Mouse (Mus musculus): ENCODE results near the gene Mecr.

- no peak for TF ChIP-seq CTCF (IDR thresholded peaks at IDR 0.05 in 2 of 3, conservative IDR thresholded peaks at IDR 0.05 in 1 of 3; ENCODE audit: control insufficient read depth in 1 of 3, insufficient read depth in 1 of 3, low read depth in 2 of 3, low read length in 3 of 3, poor library complexity in 1 of 3, severe bottlenecking in 1 of 3)
- TF ChIP-seq CHD2 (IDR thresholded peaks at IDR 0.05; ENCODE audit: low read length): no peak
- TF ChIP-seq POLR2A (IDR thresholded peaks at IDR 0.05; ENCODE audit: control insufficient read depth in 1 of 2, insufficient read depth in 1 of 2, low read depth in 1 of 2, low read length in 2 of 2, poor library complexity in 1 of 2): no peak
- no peak for TF ChIP-seq POLR2AphosphoS5 (IDR thresholded peaks at IDR 0.05; ENCODE audit: borderline replicate concordance, low read depth, low read length)
- no peak for TF ChIP-seq ZKSCAN1 (IDR thresholded peaks at IDR 0.05; ENCODE audit: low read depth, low read length)
- no peak for TF ChIP-seq POLR2AphosphoS2 (IDR thresholded peaks at IDR 0.05; ENCODE audit: low read length)
- no peak for TF ChIP-seq ETS1 (IDR thresholded peaks at IDR 0.05; ENCODE audit: low read depth, low read length)
- TF ChIP-seq BHLHE40 (IDR thresholded peaks at IDR 0.05; ENCODE audit: borderline replicate concordance, low read depth, low read length): no peak
- no peak for TF ChIP-seq TCF12 (IDR thresholded peaks at IDR 0.05; ENCODE audit: low read depth, low read length)
These were observed 28.4 kb upstream of the Mecr start for GRCm38 (mm10) chr4:131814869-131815268.

Measured in MEL (cell line).